Mouse (Mus musculus) heart, embryonic 11.5 days (tissue): ENCODE measurements at regions not wholly inside any gene's neighbourhood (a gene's known extent, or its start where the extent isn't known, plus 50 kb on each side); places are given as distances from the start of the nearest gene placed in this dataset.

Source experiments
- ATAC-seq: fragments of 200-750 bp; cut with Nextera tagmentation; replicated peaks from 2 replicates; pipeline ENCODE4 v1.8.0; 2017; ENCODE audit warnings: moderate library complexity; ENCODE audit not compliant: insufficient number of reproducible peaks, low FRiP score, low TSS enrichment
- H3K27ac ChIP-seq: fragments of 300-500 bp; sonication (generic); 2 replicates; pipeline ENCODE4 v1.5.1; 2014; ENCODE audit warnings: mild to moderate bottlenecking, low read depth, low read length
- H3K27me3 ChIP-seq: fragments of 300-500 bp; sonication (generic); 2 replicates; pipeline ENCODE4 v1.6.1; 2014; ENCODE audit warnings: mild to moderate bottlenecking, low read length, mixed read lengths; ENCODE audit not compliant: control insufficient read depth, insufficient read depth
- H3K36me3 ChIP-seq: fragments of 300-500 bp; sonication (generic); 2 replicates; pipeline ENCODE4 v1.6.1; 2014; ENCODE audit warnings: mild to moderate bottlenecking, low read length, moderate library complexity, mixed read lengths; ENCODE audit not compliant: control insufficient read depth, insufficient read depth
- H3K4me1 ChIP-seq: fragments of 300-500 bp; sonication (generic); 2 replicates; pipeline ENCODE4 v1.6.1; 2014; ENCODE audit warnings: low read length; ENCODE audit not compliant: control insufficient read depth, insufficient read depth
- H3K4me2 ChIP-seq: fragments of 300-500 bp; sonication (generic); 2 replicates; pipeline ENCODE4 v1.6.1; 2014; ENCODE audit warnings: mild to moderate bottlenecking, moderate library complexity
- H3K4me3 ChIP-seq: fragments of 300-500 bp; sonication (generic); 2 replicates; pipeline ENCODE4 v1.5.1; 2014; ENCODE audit warnings: low read depth, low read length
- H3K9ac ChIP-seq: fragments of 300-500 bp; sonication (generic); 2 replicates; pipeline ENCODE4 v1.6.1; 2014; ENCODE audit warnings: mild to moderate bottlenecking, low read depth, low read length, moderate library complexity
- H3K9me3 ChIP-seq: fragments of 300-500 bp; sonication (generic); replicated peaks from 2 replicates; pipeline ENCODE4 v1.6.1; 2016; ENCODE audit warnings: low read length; ENCODE audit not compliant: control insufficient read depth
- WGBS: fragments of 180-500 bp; shearing (Covaris S2); extraction: QIAGEN DNeasy Blood & Tissue Kit; methylation state at CpG from one replicate; pipeline ENCODE4 v1.1.7; 2014; ENCODE audit not compliant: insufficient replicate concordance; 5-methylcytosine and 5-hydroxymethylcytosine counted together

- H3K4me3 ChIP-seq = no peak overlapping the region
- no peaks in the 10 kb centered on the region for H3K9me3 ChIP-seq
- H3K36me3 ChIP-seq = no peaks in the 10 kb centered on the region
- no peak overlapping the region for H3K9ac ChIP-seq
- H3K4me2 ChIP-seq = no peak overlapping the region
- WGBS = 65% methylated on average over 6 of the region's 6 CpGs
- H3K27me3 ChIP-seq = no peaks in the 10 kb centered on the region
- no peak overlapping the region for H3K27ac ChIP-seq
- ATAC-seq = no peak
- H3K4me1 ChIP-seq = no peaks in the 10 kb centered on the region
These were observed 230.5 kb upstream of the Habp2 start for GRCm38 (mm10) chr19:56056397-56056796.

- no peak for ATAC-seq
- no peak overlapping the region for H3K4me2 ChIP-seq
- no peak overlapping the region for H3K4me3 ChIP-seq
- WGBS = 70% methylated on average over 10 of the region's 10 CpGs
- H3K36me3 ChIP-seq = no peaks in the 10 kb centered on the region
- no peak overlapping the region for H3K27ac ChIP-seq
- no peaks in the 10 kb centered on the region for H3K4me1 ChIP-seq
- peaks cover 3% of the 10 kb centered on the region; the same call in 1 of the 2 replicates for H3K27me3 ChIP-seq
- no peaks in the 10 kb centered on the region for H3K9me3 ChIP-seq
- H3K9ac ChIP-seq = no peak overlapping the region
These were observed 224.9 kb upstream of the Habp2 start for GRCm38 (mm10) chr19:56061882-56062540.

GRCm38 (mm10) chr19:56063099-56063498 is 223.8 kb upstream of the Habp2 start:
- Histone ChIP-seq H3K36me3 (no peaks in the 10 kb centered on the region), H3K4me3 (no peak overlapping the region), H3K4me1 (no peaks in the 10 kb centered on the region), H3K4me2 (no peak overlapping the region), H3K9ac (no peak overlapping the region), H3K27ac (no peak overlapping the region), H3K27me3 (peaks cover 3% of the 10 kb centered on the region; the same call in 1 of the 2 replicates), H3K9me3 (no peaks in the 10 kb centered on the region)
- WGBS = 62% methylated on average over 5 of the region's 5 CpGs
- ATAC-seq = no peak

DNA sequence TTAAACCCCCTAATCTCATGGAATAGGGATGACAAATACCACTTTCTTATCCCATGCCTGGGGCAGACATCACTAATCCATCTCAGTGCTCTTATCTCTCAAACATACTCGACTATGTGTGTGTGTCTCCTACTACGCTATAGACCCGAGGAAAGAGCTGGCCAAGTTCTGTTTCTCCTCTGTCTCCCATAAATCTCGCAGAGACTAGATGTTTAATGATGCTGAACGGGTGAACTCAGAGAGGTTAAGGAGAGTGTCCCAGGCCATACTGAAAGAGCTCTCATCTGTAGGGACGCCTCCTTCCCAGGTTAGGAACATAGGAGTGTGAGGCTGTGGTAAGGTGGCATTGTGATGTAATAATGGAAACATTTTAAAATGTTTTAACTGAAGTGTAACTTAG is 221.2 kb upstream of the Habp2 start:
- Histone ChIP-seq H3K27me3 (peaks cover 3% of the 10 kb centered on the region; the same call in 1 of the 2 replicates), H3K4me2 (no peak overlapping the region)
- 51% methylated on average over 6 of the region's 6 CpGs for WGBS

GRCm38 (mm10) chr19:56068165-56068564 is 218.8 kb upstream of the Habp2 start:
- Histone ChIP-seq H3K36me3 (no peaks in the 10 kb centered on the region), H3K27me3 (peaks cover 3% of the 10 kb centered on the region; the same call in 1 of the 2 replicates), H3K4me2 (no peak overlapping the region), H3K9me3 (no peaks in the 10 kb centered on the region), H3K4me1 (0 out of 2 replicates have a peak, but pooled peaks cover 7% of the 10 kb centered on the region), H3K27ac (no peak overlapping the region), H3K9ac (no peak overlapping the region), H3K4me3 (no peak overlapping the region)
- WGBS = 65% methylated on average over 8 of the region's 8 CpGs
- no peak for ATAC-seq

More for the DNA sequence above, 221.2 kb upstream of the Habp2 start:
- 0 out of 2 replicates have a peak, but pooled peaks cover 7% of the 10 kb centered on the region for H3K4me1 ChIP-seq
- no peak overlapping the region for H3K4me3 ChIP-seq
- no peak for ATAC-seq
- H3K9ac ChIP-seq = no peak overlapping the region
- no peaks in the 10 kb centered on the region for H3K36me3 ChIP-seq
- no peak overlapping the region for H3K27ac ChIP-seq
- no peaks in the 10 kb centered on the region for H3K9me3 ChIP-seq

DNA sequence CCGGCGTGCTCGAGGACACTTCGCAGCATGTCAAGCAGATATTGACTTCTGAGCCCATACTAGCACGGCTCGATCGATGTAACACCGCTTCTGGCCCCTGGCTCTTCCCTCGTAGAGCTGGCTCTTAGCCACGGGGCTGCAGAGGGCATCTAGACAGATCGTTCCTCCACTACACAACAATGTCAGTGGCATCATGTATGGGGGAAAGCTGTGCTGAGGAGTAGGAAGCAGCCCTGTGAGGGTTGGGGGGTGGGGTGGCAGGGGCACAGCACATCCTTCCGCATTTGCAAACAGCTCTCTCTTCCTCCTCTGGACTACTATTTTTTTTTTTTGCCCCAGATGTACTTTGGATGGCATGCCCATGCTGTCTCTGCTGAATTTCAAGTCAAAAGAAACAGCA is 218.1 kb upstream of the Habp2 start:
- ATAC-seq = no peak
- 64% methylated on average over 12 of the region's 12 CpGs for WGBS
- no peaks in the 10 kb centered on the region for H3K9me3 ChIP-seq
- H3K4me1 ChIP-seq = 0 out of 2 replicates have a peak, but pooled peaks cover 7% of the 10 kb centered on the region
- no peak overlapping the region for H3K4me2 ChIP-seq
- no peaks in the 10 kb centered on the region; the same call in 1 of the 2 replicates for H3K27me3 ChIP-seq
- no peaks in the 10 kb centered on the region for H3K36me3 ChIP-seq
- no peak overlapping the region for H3K9ac ChIP-seq
- no peak overlapping the region for H3K27ac ChIP-seq
- H3K4me3 ChIP-seq = no peak overlapping the region

DNA sequence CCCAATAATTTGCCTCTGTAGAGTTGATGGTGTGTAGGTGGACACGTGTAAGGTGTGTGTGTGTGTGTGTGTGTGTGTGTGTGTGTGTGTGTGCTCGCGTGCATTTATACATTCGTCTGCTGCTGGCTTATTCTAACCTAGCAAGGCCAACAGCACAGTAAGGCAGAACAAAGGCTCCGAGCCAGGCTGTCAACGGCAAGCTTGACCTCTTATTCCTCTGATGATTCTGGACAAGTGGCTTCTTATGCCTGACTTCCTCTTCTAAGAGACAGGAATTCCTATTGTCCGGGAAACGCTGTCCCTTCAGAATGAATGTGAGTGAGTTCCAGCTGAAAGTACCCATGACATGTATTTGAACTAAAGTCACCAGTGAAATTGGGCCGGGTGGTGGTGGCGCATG is 217.7 kb upstream of the Habp2 start:
- Histone ChIP-seq H3K27me3 (no peaks in the 10 kb centered on the region; the same call in 1 of the 2 replicates), H3K4me2 (no peak overlapping the region), H3K9me3 (no peaks in the 10 kb centered on the region), H3K4me3 (no peak overlapping the region), H3K9ac (no peak overlapping the region), H3K27ac (no peak overlapping the region), H3K4me1 (0 out of 2 replicates have a peak, but pooled peaks cover 7% of the 10 kb centered on the region), H3K36me3 (no peaks in the 10 kb centered on the region)
- no peak for ATAC-seq
- WGBS = 71% methylated on average over 10 of the region's 10 CpGs

- Histone ChIP-seq H3K4me2 (no peak overlapping the region), H3K9ac (no peak overlapping the region), H3K9me3 (no peaks in the 10 kb centered on the region), H3K27me3 (no peaks in the 10 kb centered on the region; the same call in 1 of the 2 replicates), H3K4me1 (0 out of 2 replicates have a peak, but pooled peaks cover 7% of the 10 kb centered on the region), H3K4me3 (no peak overlapping the region), H3K27ac (no peak overlapping the region), H3K36me3 (no peaks in the 10 kb centered on the region)
- 54% methylated on average over 4 of the region's 4 CpGs for WGBS
- ATAC-seq = no peak
These were observed 215.6 kb upstream of the Habp2 start for GRCm38 (mm10) chr19:56071340-56071739.

DNA sequence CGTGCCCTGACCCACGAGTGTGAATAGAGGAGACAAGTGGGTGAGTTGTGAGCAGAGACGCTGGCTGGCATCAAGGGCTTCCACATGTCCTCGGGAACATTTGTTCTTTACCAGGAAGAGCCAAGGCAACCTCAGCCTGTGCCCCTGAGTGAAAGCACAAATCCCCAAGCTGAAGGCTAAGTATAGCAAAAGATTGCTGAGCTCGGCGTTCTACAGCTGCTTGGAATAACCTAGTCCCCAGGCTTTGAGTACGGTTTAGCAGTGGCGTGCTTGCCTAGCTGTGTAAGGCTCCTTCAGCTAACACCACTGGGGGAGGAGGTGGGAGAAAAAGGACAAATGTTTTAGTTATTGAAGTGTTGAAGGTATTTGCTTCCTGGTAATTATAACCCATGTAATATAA is 210.8 kb upstream of the Habp2 start:
- ATAC-seq = no peak
- no peaks in the 10 kb centered on the region for H3K27me3 ChIP-seq
- H3K4me2 ChIP-seq = no peak overlapping the region

More for the DNA sequence above, 210.8 kb upstream of the Habp2 start:
- 78% methylated on average over 8 of the region's 8 CpGs for WGBS
- no peak overlapping the region for H3K9ac ChIP-seq
- no peak overlapping the region for H3K27ac ChIP-seq
- no peaks in the 10 kb centered on the region for H3K36me3 ChIP-seq
- H3K9me3 ChIP-seq = no peaks in the 10 kb centered on the region
- no peaks in the 10 kb centered on the region for H3K4me1 ChIP-seq
- H3K4me3 ChIP-seq = no peak overlapping the region
